Mouse (Mus musculus): ENCODE measurements around the gene Hspa4l. TPM values are rescaled to one million over a fixed set of nuclear protein-coding genes. Genes with fewer than 3 reads are reported as not detected.

Gene Hspa4l
- total RNA-seq (2014; fragmentation: Nextera tagmentation) (48.6 and 53.6 TPM in 2 replicates), total RNA-seq (2017) (63.4 and 75.8 TPM in 2 replicates)

- ATAC-seq (replicated peaks; ENCODE audit: low FRiP score, low TSS enrichment, poor library complexity, severe bottlenecking): no peak
Measured at GRCm38 (mm10) chr3:40744024-40744835, at the start of gene Hspa4l. TSS of gene Hspa4l (plus strand) at chr3:40744495.

GRCm38 (mm10) chr3:40695162-40695561 lies 49.1 kb upstream of the Hspa4l start:
- no peak for ATAC-seq (replicated peaks; ENCODE audit: low FRiP score, low TSS enrichment, poor library complexity, severe bottlenecking)

- no peak for ATAC-seq (replicated peaks; ENCODE audit: low FRiP score, low TSS enrichment, poor library complexity, severe bottlenecking)
Measured at GRCm38 (mm10) chr3:40698834-40699233, 45.5 kb upstream of the Hspa4l start.

GRCm38 (mm10) chr3:40704816-40705430 lies 39.4 kb upstream of the Hspa4l start:
- no peak for ATAC-seq (replicated peaks; ENCODE audit: low FRiP score, low TSS enrichment, poor library complexity, severe bottlenecking)

- no peak for ATAC-seq (replicated peaks; ENCODE audit: low FRiP score, low TSS enrichment, poor library complexity, severe bottlenecking)
Measured at GRCm38 (mm10) chr3:40708655-40709054, 35.6 kb upstream of the Hspa4l start, which contains the start of gene Slc25a31. TSS of gene Slc25a31 (plus strand) at chr3:40708855.

- ATAC-seq (replicated peaks; ENCODE audit: low FRiP score, low TSS enrichment, poor library complexity, severe bottlenecking): no peak
Measured at GRCm38 (mm10) chr3:40716056-40716455, 28.2 kb upstream of the Hspa4l start.

GRCm38 (mm10) chr3:40719022-40719421 lies 25.3 kb upstream of the Hspa4l start:
- ATAC-seq (replicated peaks; ENCODE audit: low FRiP score, low TSS enrichment, poor library complexity, severe bottlenecking): no peak

- ATAC-seq (replicated peaks; ENCODE audit: low FRiP score, low TSS enrichment, poor library complexity, severe bottlenecking): no peak
Measured at GRCm38 (mm10) chr3:40738381-40738912, 5.8 kb upstream of the Hspa4l start.

- ATAC-seq (replicated peaks; ENCODE audit: low FRiP score, low TSS enrichment, poor library complexity, severe bottlenecking): peak; percentile 85
Measured at GRCm38 (mm10) chr3:40744836-40745660, 753 bp downstream of the Hspa4l start.

GRCm38 (mm10) chr3:40745661-40746547 lies 1.6 kb downstream of the Hspa4l start:
- ATAC-seq (replicated peaks; ENCODE audit: low FRiP score, low TSS enrichment, poor library complexity, severe bottlenecking): no peak; the same call in 1 of the 2 replicates

- ATAC-seq (replicated peaks; ENCODE audit: low FRiP score, low TSS enrichment, poor library complexity, severe bottlenecking): no peak
Measured at GRCm38 (mm10) chr3:40760746-40761145, 16.5 kb downstream of the Hspa4l start.

- ATAC-seq (replicated peaks; ENCODE audit: low FRiP score, low TSS enrichment, poor library complexity, severe bottlenecking): no peak
Measured at GRCm38 (mm10) chr3:40761312-40761711, 17.0 kb downstream of the Hspa4l start.

GRCm38 (mm10) chr3:40793783-40794182 lies 49.5 kb downstream of the Hspa4l start:
- ATAC-seq (replicated peaks; ENCODE audit: low FRiP score, low TSS enrichment, poor library complexity, severe bottlenecking): no peak

GRCm38 (mm10) chr3:40798054-40798453 lies 53.8 kb downstream of the Hspa4l start:
- no peak for ATAC-seq (replicated peaks; ENCODE audit: low FRiP score, low TSS enrichment, poor library complexity, severe bottlenecking)

- peak; percentile 80 for ATAC-seq (replicated peaks; ENCODE audit: low FRiP score, low TSS enrichment, poor library complexity, severe bottlenecking)
Measured at GRCm38 (mm10) chr3:40798500-40798899, 54.2 kb downstream of the Hspa4l start.

GRCm38 (mm10) chr3:40799530-40800372 lies 55.5 kb downstream of the Hspa4l start, which contains the start of gene Plk4:
TSS of gene Plk4 (plus strand) at chr3:40800019.
- ATAC-seq (replicated peaks; ENCODE audit: low FRiP score, low TSS enrichment, poor library complexity, severe bottlenecking): peak; percentile 87

GRCm38 (mm10) chr3:40800373-40800823 lies 56.1 kb downstream of the Hspa4l start:
- ATAC-seq (replicated peaks; ENCODE audit: low FRiP score, low TSS enrichment, poor library complexity, severe bottlenecking): peak; percentile 60

GRCm38 (mm10) chr3:40806871-40807270 lies 62.6 kb downstream of the Hspa4l start:
- ATAC-seq (replicated peaks; ENCODE audit: low FRiP score, low TSS enrichment, poor library complexity, severe bottlenecking): no peak

Data from megakaryocyte-erythroid progenitor cell, adult 5-6 weeks (primary cell).